Mouse (Mus musculus) stomach, postnatal 0 days (tissue): Measurements from ENCODE around the gene Wapl.

Experiments used
- CTCF ChIP-seq: IDR thresholded peaks from 2 replicates; pipeline ENCODE4 v1.5.1; 2016; ENCODE audit warnings: antibody characterized with exemption, low read depth, mild to moderate bottlenecking, moderate library complexity
- EP300 ChIP-seq: optimal IDR thresholded peaks from 2 replicates; pipeline ENCODE3; 2016; ENCODE audit warnings: antibody characterized with exemption

GRCm38 (mm10) chr14:34644140-34644539 lies 29.6 kb upstream of the Wapl start:
- TF ChIP-seq CTCF, result no peak
- TF ChIP-seq EP300, result no peak
